23 mouse cellular contexts compared by ENCODE assay signal in the genomic region with DNA sequence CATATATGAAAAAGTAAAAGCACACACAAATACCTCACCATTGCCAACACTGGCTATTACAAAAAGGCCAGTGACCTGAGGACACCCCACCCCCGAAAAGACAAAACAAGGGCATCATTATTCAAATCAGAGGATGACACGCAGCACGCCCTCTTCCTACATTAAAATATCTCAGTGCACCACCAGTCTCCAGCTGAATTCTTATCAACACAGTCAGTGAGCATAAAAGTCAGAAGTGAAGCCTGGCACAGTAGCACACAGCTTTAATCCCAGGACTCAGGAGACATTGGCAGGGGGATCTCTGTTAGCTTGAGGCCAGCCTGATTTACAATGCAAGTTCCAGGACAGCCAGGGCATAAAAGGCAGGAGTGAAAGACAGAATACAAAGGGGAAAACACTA. TPM values are rescaled to one million over a fixed set of nuclear protein-coding genes. Genes with fewer than 3 reads are reported as not detected.
DNase-seq lines count a peak whose midpoint lies in the region; ATAC-seq and TF ChIP-seq lines count a peak whose summit lies in the region.
"Had no signal": no experiment of that assay in that cellular context is flagged by ENCODE, and none has a peak within 500 bp of the region (broad histone marks: within the 10 kb centered on the region; RNA-seq: fewer than 3 reads in every experiment).

No protein-coding gene starts in this region.

- ATAC-seq in liver, embryonic 12.5 days: peak; percentile 60; the same call in 1 of the 2 replicates
- 0 out of 2 replicates have a peak, but pooled peaks have one; percentile 31 for ATAC-seq in erythroblast, adult 5-6 weeks (replicated peaks; ENCODE audit: low FRiP score, poor library complexity, severe bottlenecking)
- peak; percentile 90 for ATAC-seq in megakaryocyte-erythroid progenitor cell, adult 5-6 weeks (replicated peaks; ENCODE audit: low FRiP score, low TSS enrichment, poor library complexity, severe bottlenecking)
- ATAC-seq: forebrain, embryonic 15.5 days; hindbrain, embryonic 16.5 days; Patski had no signal

- H3K9me3 ChIP-seq in liver, embryonic 12.5 days (replicated peaks): no peaks in the 10 kb centered on the region
- H3K9me3 ChIP-seq in MEL (replicated peaks; ENCODE audit: insufficient read depth, low read length): no peaks in the 10 kb centered on the region
- H3K9me3 ChIP-seq: forebrain, embryonic 12.5 days; forebrain, embryonic 15.5 days; heart, embryonic 12.5 days; heart, embryonic 15.5 days; hindbrain, embryonic 10.5 days; hindbrain, embryonic 13.5 days had no signal

- TF ChIP-seq RAD21 in MEL (IDR thresholded peaks at IDR 0.05; ENCODE audit: low read depth, low read length): no peak

- no peaks in the 10 kb centered on the region for H3K79me2 ChIP-seq in MEL (ENCODE audit: control insufficient read depth, insufficient read depth, low read length, poor library complexity)

- H3K4me2 ChIP-seq in liver, embryonic 12.5 days: no peak overlapping the region
- H3K4me2 ChIP-seq: forebrain, embryonic 12.5 days; forebrain, embryonic 15.5 days; heart, embryonic 12.5 days; heart, embryonic 15.5 days; hindbrain, embryonic 13.5 days had no signal

- no peak overlapping the region for H3K27ac ChIP-seq in liver, embryonic 12.5 days
- H3K27ac ChIP-seq in MEL (ENCODE audit: control insufficient read depth, low read depth, low read length): no peak overlapping the region
- H3K27ac ChIP-seq: forebrain, embryonic 12.5 days; forebrain, embryonic 15.5 days; heart, embryonic 15.5 days; hindbrain, embryonic 10.5 days; hindbrain, embryonic 13.5 days had no signal

- WGBS in liver, embryonic 12.5 days (ENCODE audit: insufficient replicate concordance): 64% methylated on average over 3 of the region's 3 CpGs

- DNase-seq in liver (no peak), MEL (ENCODE audit: low read depth, low spot score) (peak; percentile 19)
- DNase-seq in heart, adult 8-10 months (ENCODE audit: low spot score): no peak
- DNase-seq in heart, adult 11 months: no peak
- DNase-seq: adrenal gland, postnatal 14 days; cerebellum, adult 18-20 months; cerebellum, adult 9-10 months; cerebellum, postnatal 14 days; gastrocnemius, postnatal 10 days; gastrocnemius, postnatal 36 days; heart, postnatal 10 days; heart, postnatal 36 days had no signal

- no peak overlapping the region for H3K4me3 ChIP-seq in liver, embryonic 12.5 days
- no peak overlapping the region for H3K4me3 ChIP-seq in MEL (ENCODE audit: control insufficient read depth in 1 of 2, insufficient read depth in 1 of 2, low read depth in 2 of 2, low read length in 2 of 2)
- H3K4me3 ChIP-seq: forebrain, embryonic 12.5 days; forebrain, embryonic 15.5 days; heart, embryonic 12.5 days; heart, embryonic 15.5 days; hindbrain, embryonic 10.5 days; hindbrain, embryonic 13.5 days had no signal

- no peak for TF ChIP-seq CTCF in MEL (IDR thresholded peaks at IDR 0.05 in 2 of 3, conservative IDR thresholded peaks at IDR 0.05 in 1 of 3; ENCODE audit: control insufficient read depth in 1 of 3, insufficient read depth in 1 of 3, low read depth in 2 of 3, low read length in 3 of 3, poor library complexity in 1 of 3, severe bottlenecking in 1 of 3)

- no peak for TF ChIP-seq POLR2A in MEL (IDR thresholded peaks at IDR 0.05; ENCODE audit: control insufficient read depth in 1 of 2, insufficient read depth in 1 of 2, low read depth in 1 of 2, low read length in 2 of 2, poor library complexity in 1 of 2)

- no peaks in the 10 kb centered on the region for H3K27me3 ChIP-seq in liver, embryonic 12.5 days (replicated peaks)
- H3K27me3 ChIP-seq in MEL (ENCODE audit: control insufficient read depth in 1 of 2, insufficient read depth in 2 of 2, low read length in 2 of 2): no peaks in the 10 kb centered on the region
- H3K27me3 ChIP-seq: forebrain, embryonic 12.5 days; forebrain, embryonic 15.5 days; heart, embryonic 12.5 days; heart, embryonic 15.5 days; hindbrain, embryonic 13.5 days; Patski had no signal

- peaks cover 89% of the 10 kb centered on the region for H3K36me3 ChIP-seq in liver, embryonic 12.5 days
- peaks cover 0 to 3% of the 10 kb centered on the region in 2 experiments; a peak in 1 of 4 replicates for H3K36me3 ChIP-seq in MEL (ENCODE audit: control insufficient read depth in 1 of 2, insufficient read depth in 2 of 2, low read length in 2 of 2)

- H3K9ac ChIP-seq in liver, embryonic 12.5 days: no peak overlapping the region
- no peak overlapping the region for H3K9ac ChIP-seq in MEL (ENCODE audit: control insufficient read depth, low read depth, low read length, poor library complexity, severe bottlenecking)
- H3K9ac ChIP-seq: forebrain, embryonic 12.5 days; forebrain, embryonic 15.5 days; heart, embryonic 12.5 days; heart, embryonic 15.5 days; hindbrain, embryonic 13.5 days had no signal

- no peak for TF ChIP-seq EP300 in MEL (IDR thresholded peaks at IDR 0.05; ENCODE audit: low read depth in 1 of 2, low read length in 2 of 2)

- H3K4me1 ChIP-seq in liver, embryonic 12.5 days: peaks cover 8% of the 10 kb centered on the region
- peaks cover 0 to 2% of the 10 kb centered on the region in 2 experiments; a peak in 1 of 4 replicates for H3K4me1 ChIP-seq in MEL (ENCODE audit: control insufficient read depth in 1 of 2, insufficient read depth in 2 of 2, low read length in 2 of 2)
- H3K4me1 ChIP-seq: forebrain, embryonic 12.5 days; forebrain, embryonic 15.5 days; heart, embryonic 12.5 days; heart, embryonic 15.5 days; hindbrain, embryonic 10.5 days; hindbrain, embryonic 13.5 days had no signal

TF ChIP-seq in MEL, 35 proteins besides CTCF, POLR2A, EP300 and RAD21:
- no peak for TF ChIP-seq CHD2 (IDR thresholded peaks at IDR 0.05; ENCODE audit: low read length)
- no peak for TF ChIP-seq MYB (IDR thresholded peaks at IDR 0.05; ENCODE audit: low read depth, low read length)
- TF ChIP-seq MAZ (IDR thresholded peaks at IDR 0.05; ENCODE audit: low read depth, low read length): no peak
- TF ChIP-seq TCF12 (IDR thresholded peaks at IDR 0.05; ENCODE audit: low read depth, low read length): no peak
- no peak for TF ChIP-seq BHLHE40 (IDR thresholded peaks at IDR 0.05; ENCODE audit: borderline replicate concordance, low read depth, low read length)
- TF ChIP-seq MAX (IDR thresholded peaks at IDR 0.05; ENCODE audit: low read length): no peak
- no peak for TF ChIP-seq E2F4 (IDR thresholded peaks at IDR 0.05; ENCODE audit: borderline replicate concordance, low read depth, low read length)
- TF ChIP-seq MYC (IDR thresholded peaks at IDR 0.05; ENCODE audit: low read depth, low read length): no peak
- TF ChIP-seq GATA1 (IDR thresholded peaks at IDR 0.05; ENCODE audit: low read depth, low read length): no peak
- TF ChIP-seq TBP (IDR thresholded peaks at IDR 0.05; ENCODE audit: low read depth, low read length): no peak
- no peak for TF ChIP-seq ZNF384 (IDR thresholded peaks at IDR 0.05; ENCODE audit: low read depth, low read length)
- TF ChIP-seq ZMIZ1 (IDR thresholded peaks at IDR 0.05; ENCODE audit: low read depth, low read length): no peak

RNA-seq across cellular contexts. Expression of a gene that starts 35.6 kb away (rescaled TPM):
- polyA plus RNA-seq in liver, embryonic 12.5 days (2016; fragmentation: Nextera tagmentation; extraction: Ambion mirVana): 4.7 and 5.1 TPM in 2 replicates
- 6.5 and 6.7 TPM in 2 replicates for total RNA-seq in MEL (2012; rRNA removed)
- 100 to 1,000 TPM in 1 of 2 experiments, 10 to 100 TPM in 1; 10.2 to 199 TPM for polyA plus RNA-seq in MEL (2012; ENCODE audit: insufficient read depth in 1 of 2, insufficient read length in 2 of 2, low read depth in 1 of 2, low replicate concordance in 2 of 2, missing spikeins in 1 of 2)
- total RNA-seq in erythroblast, adult 5-6 weeks (2015; ENCODE audit: low replicate concordance): 8.8 and 13.3 TPM in 2 replicates
- 11.3 and 12.9 TPM in 2 replicates for total RNA-seq in erythroblast, adult 5-6 weeks (2017; ENCODE audit: low replicate concordance)
- total RNA-seq in megakaryocyte-erythroid progenitor cell, adult 5-6 weeks (2014; fragmentation: Nextera tagmentation): 15.0 and 16.4 TPM in 2 replicates
- 12.6 and 12.8 TPM in 2 replicates for total RNA-seq in megakaryocyte-erythroid progenitor cell, adult 5-6 weeks (2017)
- 1 to 10 TPM; 6.0 to 6.6 (median 6.4) TPM for total RNA-seq in heart, adult 8-10 months (2022)

RNA-seq across cellular contexts. Expression of a gene that starts 36.1 kb away (rescaled TPM):
- 37.2 and 37.8 TPM in 2 replicates for polyA plus RNA-seq in liver, embryonic 12.5 days (2016; fragmentation: Nextera tagmentation; extraction: Ambion mirVana)
- total RNA-seq in MEL (2012; rRNA removed): 27.9 and 31.3 TPM in 2 replicates
- polyA plus RNA-seq in MEL (2012; ENCODE audit: insufficient read depth in 1 of 2, insufficient read length in 2 of 2, low read depth in 1 of 2, low replicate concordance in 2 of 2, missing spikeins in 1 of 2): 10 to 100 TPM in 1 of 2 experiments, not detected in 1; 38.9 TPM
- total RNA-seq in erythroblast, adult 5-6 weeks (2015; ENCODE audit: low replicate concordance): 16.3 and 22.2 TPM in 2 replicates
- total RNA-seq in erythroblast, adult 5-6 weeks (2017; ENCODE audit: low replicate concordance): 11.7 and 19.1 TPM in 2 replicates
- total RNA-seq in megakaryocyte-erythroid progenitor cell, adult 5-6 weeks (2014; fragmentation: Nextera tagmentation): 62.8 and 83.6 TPM in 2 replicates
- total RNA-seq in megakaryocyte-erythroid progenitor cell, adult 5-6 weeks (2017): 35.4 and 38.5 TPM in 2 replicates
- total RNA-seq in heart, adult 8-10 months (2022): 10 to 100 TPM; 15.4 to 17.0 (median 15.8) TPM

Comparison
In these comparisons a context has a peak if more than half of its experiments do, and no peak if none do; other contexts are left out.
1. ATAC-seq: peak in every context shown above with its lines; median percentile 90 in megakaryocyte-erythroid progenitor cell, adult 5-6 weeks; 60 in liver, embryonic 12.5 days; 31 in erythroblast, adult 5-6 weeks.